Mouse (Mus musculus): ENCODE data around the gene Plcz1. TPM values are rescaled to one million over a fixed set of nuclear protein-coding genes. Genes with fewer than 3 reads are reported as not detected.

The Plcz1 gene
- polyA plus RNA-seq, 1 experiment: not detected

DNA sequence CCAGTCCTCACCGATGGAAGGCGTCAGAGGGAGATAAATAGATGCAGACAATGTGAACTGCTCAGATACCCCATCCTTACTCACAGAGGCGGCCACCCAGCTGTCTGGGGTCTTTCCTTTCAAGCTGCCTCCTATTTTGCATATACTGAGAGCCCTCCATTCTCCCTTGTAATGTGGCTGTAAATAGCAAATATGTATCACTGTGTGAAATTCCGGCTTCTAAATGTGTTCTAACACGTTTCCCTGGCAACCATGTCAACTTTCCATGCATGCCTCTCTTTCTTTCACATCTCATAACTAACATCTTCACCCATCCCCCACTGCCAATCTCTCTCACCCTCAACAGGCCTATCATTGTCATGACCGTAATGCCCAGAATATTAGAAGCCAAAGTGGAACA is 74.6 kb downstream of the Plcz1 start:
- H3K4me1 ChIP-seq (ENCODE audit: control insufficient read depth, insufficient read depth, low read length): no peaks in the 10 kb centered on the region
- H3K27ac ChIP-seq (ENCODE audit: insufficient read depth, low read depth, low read length): no peak overlapping the region
- no peak for TF ChIP-seq CTCF (IDR thresholded peaks at IDR 0.05; ENCODE audit: insufficient read depth, low read depth, low read length)
- TF ChIP-seq POLR2A (IDR thresholded peaks at IDR 0.05; ENCODE audit: insufficient read depth, low read depth, low read length): no peak
- no peak overlapping the region for H3K4me3 ChIP-seq (ENCODE audit: insufficient read depth, low read depth, low read length)
- WGBS: 53% methylated on average over 6 of the region's 6 CpGs

DNA sequence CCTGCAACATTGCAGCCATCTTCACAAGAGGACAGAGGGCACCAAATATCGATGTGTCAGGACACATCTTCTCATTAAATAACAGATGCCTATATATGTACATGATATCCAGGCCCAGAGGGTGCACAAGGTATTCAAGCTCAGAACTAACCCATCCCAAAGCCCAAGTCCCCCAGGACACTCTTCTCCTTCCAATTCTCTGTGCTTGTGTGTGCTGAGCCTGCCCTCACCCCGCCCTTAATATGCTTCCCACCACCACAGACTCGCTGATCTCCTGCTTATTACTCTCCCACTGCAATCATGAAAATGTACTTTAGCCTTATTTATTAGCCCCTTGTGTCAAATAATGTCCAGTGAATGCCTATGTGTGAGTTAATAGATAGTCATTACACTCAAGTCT is 76.4 kb downstream of the Plcz1 start:
- no peak for TF ChIP-seq CTCF (IDR thresholded peaks at IDR 0.05; ENCODE audit: insufficient read depth, low read depth, low read length)
- TF ChIP-seq POLR2A (IDR thresholded peaks at IDR 0.05; ENCODE audit: insufficient read depth, low read depth, low read length): no peak
- no peaks in the 10 kb centered on the region for H3K4me1 ChIP-seq (ENCODE audit: control insufficient read depth, insufficient read depth, low read length)
- no peak overlapping the region for H3K27ac ChIP-seq (ENCODE audit: insufficient read depth, low read depth, low read length)
- no peak overlapping the region for H3K4me3 ChIP-seq (ENCODE audit: insufficient read depth, low read depth, low read length)
- 89% methylated on average over 3 of the region's 3 CpGs for WGBS

DNA sequence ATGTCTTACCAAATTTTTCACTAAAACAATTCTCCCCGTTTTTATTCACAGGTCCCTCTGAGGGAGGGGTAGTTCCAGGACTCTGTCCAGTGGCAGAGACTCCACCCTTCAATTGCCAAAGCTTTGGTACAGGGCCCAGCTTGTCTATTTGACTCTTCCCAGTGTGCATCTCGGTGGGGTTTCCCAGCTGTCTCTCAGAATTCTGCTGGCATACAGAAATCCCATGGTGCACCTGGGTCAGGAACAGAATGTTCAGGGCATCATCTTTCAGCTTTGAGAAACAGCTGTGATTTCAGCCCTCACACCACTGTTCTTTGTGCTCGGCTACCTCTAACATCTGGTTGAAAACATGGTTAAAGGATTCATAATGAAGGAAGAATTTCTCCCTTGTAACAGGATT is 77.5 kb downstream of the Plcz1 start:
- 68% methylated on average over 3 of the region's 3 CpGs for WGBS
- no peak for TF ChIP-seq POLR2A (IDR thresholded peaks at IDR 0.05; ENCODE audit: insufficient read depth, low read depth, low read length)
- TF ChIP-seq CTCF (IDR thresholded peaks at IDR 0.05; ENCODE audit: insufficient read depth, low read depth, low read length): no peak
- Histone ChIP-seq H3K27ac (ENCODE audit: insufficient read depth, low read depth, low read length) (no peak overlapping the region), H3K4me1 (ENCODE audit: control insufficient read depth, insufficient read depth, low read length) (no peaks in the 10 kb centered on the region), H3K4me3 (ENCODE audit: insufficient read depth, low read depth, low read length) (no peak overlapping the region)

DNA sequence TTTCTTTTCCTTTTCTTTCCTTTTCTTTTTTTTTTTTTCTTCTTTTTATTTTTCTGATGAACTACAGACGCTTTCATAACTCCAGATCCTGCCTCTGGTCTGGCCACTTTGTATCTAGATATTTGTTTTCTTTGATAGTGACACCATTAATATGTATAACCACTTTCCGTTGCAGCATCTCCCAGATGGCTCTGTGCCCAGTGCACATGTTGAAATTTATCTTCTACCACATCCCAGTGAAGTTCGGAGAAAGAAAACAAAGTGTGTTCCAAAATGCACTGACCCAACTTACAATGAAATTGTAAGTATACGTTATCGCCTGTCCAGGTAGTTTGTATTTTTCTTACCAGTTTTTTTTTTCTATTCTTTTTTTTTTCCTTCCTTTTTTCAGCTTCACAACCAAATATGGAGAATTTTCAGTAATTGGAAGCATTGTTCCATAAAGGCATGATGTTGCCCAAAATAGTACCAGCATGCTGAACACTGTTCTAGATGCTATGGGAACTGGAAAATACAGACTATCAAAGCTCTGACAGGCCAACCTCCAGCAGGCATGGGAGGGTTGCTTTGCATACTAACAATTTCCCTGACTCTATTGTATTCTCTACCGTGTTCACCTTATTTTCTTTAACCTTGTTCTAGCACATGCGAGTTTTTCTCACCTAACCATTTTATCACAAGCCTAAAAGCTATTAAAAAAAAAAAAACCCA is 83.6 kb downstream of the Plcz1 start:
- peaks cover 6% of the 10 kb centered on the region for H3K4me1 ChIP-seq (ENCODE audit: control insufficient read depth, insufficient read depth, low read length)
- 36% methylated on average over 7 of the region's 7 CpGs for WGBS
- H3K4me3 ChIP-seq (ENCODE audit: insufficient read depth, low read depth, low read length): no peak overlapping the region
- no peak overlapping the region for H3K27ac ChIP-seq (ENCODE audit: insufficient read depth, low read depth, low read length)
- TF ChIP-seq CTCF (IDR thresholded peaks at IDR 0.05; ENCODE audit: insufficient read depth, low read depth, low read length) (no peak), POLR2A (IDR thresholded peaks at IDR 0.05; ENCODE audit: insufficient read depth, low read depth, low read length) (no peak)

DNA sequence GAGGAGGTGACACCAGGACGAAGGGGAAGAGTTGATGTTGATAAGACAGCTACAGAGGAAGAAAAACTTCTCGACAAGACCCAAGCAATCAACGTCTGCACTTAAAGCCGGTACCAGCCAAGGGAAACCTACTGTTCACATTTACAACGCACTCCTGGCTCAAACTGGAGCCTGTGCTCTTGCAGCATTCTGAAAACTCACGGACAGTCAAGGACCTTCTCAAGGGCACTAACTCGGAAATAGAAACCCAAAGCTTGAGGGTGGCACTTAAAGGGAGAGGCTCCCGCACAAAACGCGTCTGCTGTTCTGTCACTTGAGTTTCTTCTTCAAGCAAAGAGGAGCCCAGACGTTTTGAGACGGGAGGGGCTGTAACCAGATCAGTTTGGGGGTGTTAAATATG is 87.7 kb downstream of the Plcz1 start:
- TF ChIP-seq POLR2A (IDR thresholded peaks at IDR 0.05; ENCODE audit: insufficient read depth, low read depth, low read length) (no peak), CTCF (IDR thresholded peaks at IDR 0.05; ENCODE audit: insufficient read depth, low read depth, low read length) (no peak)
- WGBS: 73% methylated on average over 12 of the region's 12 CpGs
- Histone ChIP-seq H3K4me3 (ENCODE audit: insufficient read depth, low read depth, low read length) (no peak overlapping the region), H3K4me1 (ENCODE audit: control insufficient read depth, insufficient read depth, low read length) (peaks cover 6% of the 10 kb centered on the region), H3K27ac (ENCODE audit: insufficient read depth, low read depth, low read length) (no peak overlapping the region)

DNA sequence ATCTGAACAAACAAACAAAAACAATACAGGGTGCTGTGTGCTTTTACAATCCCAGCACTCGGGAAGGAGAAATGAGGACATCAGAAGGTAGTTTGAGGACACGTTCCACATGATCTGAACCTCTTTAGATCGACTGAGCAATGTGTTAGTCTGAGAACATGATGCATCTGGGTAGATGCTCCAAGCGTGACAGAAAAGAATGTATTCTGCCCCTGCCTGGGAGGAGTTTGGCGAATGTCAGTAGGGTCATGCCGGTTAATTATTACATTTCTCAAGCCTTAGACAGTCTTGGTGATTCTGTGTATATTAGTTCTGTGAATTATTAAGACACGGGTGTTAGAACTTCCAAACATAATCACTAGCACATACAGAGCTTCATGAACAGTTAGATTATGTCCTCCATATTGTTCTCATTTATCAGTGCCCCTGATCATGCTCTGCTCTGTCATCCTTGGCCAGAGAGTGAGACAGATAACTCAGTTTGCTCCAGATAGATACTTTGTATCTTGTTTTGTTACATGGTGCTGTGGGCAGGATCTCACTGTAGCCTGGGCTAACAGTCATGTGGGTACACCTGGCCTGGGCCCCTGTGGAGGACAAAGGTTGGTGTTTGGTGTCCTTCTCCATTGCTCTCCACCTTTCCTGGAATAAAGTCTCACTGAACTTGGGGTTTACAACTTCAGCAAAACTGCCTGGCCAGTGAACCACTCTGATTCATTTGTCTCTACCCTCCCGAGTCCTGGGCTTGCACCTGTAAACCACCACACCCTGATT is 94.0 kb downstream of the Plcz1 start:
- WGBS: 80% methylated on average over 8 of the region's 8 CpGs
- TF ChIP-seq POLR2A (IDR thresholded peaks at IDR 0.05; ENCODE audit: insufficient read depth, low read depth, low read length) (no peak), CTCF (IDR thresholded peaks at IDR 0.05; ENCODE audit: insufficient read depth, low read depth, low read length) (no peak)

More for the DNA sequence above, 94.0 kb downstream of the Plcz1 start:
- H3K27ac ChIP-seq (ENCODE audit: insufficient read depth, low read depth, low read length): no peak overlapping the region
- H3K4me1 ChIP-seq (ENCODE audit: control insufficient read depth, insufficient read depth, low read length): no peaks in the 10 kb centered on the region
- H3K4me3 ChIP-seq (ENCODE audit: insufficient read depth, low read depth, low read length): no peak overlapping the region

Other genes with a start within 250 kb of the Plcz1 start
- not detected in 2 replicates for gene Capza3, start 205 bp downstream of the Plcz1 start, polyA plus RNA-seq (2012; ENCODE audit: insufficient read depth, insufficient read length, low replicate concordance, missing spikeins)